Mouse (Mus musculus) embryonic facial prominence, embryonic 13.5 days (tissue): ENCODE measurements around the gene Fbxl2. TPM values are rescaled to one million over a fixed set of nuclear protein-coding genes. Genes with fewer than 3 reads are reported as not detected.

Experiments
- ATAC-seq: fragments of 200-750 bp; cut with Nextera tagmentation; 2 replicates; pipeline ENCODE4 v1.8.0; 2017; ENCODE audit warnings: low read depth; ENCODE audit not compliant: insufficient number of reproducible peaks, insufficient read depth, low FRiP score, low TSS enrichment
- H3K27ac ChIP-seq: fragments of 300-500 bp; sonication (generic); 2 replicates; pipeline ENCODE4 v1.5.1; 2015; ENCODE audit warnings: moderate library complexity, mild to moderate bottlenecking, inconsistent platforms
- H3K27me3 ChIP-seq: fragments of 300-500 bp; sonication (generic); 2 replicates; pipeline ENCODE4 v1.6.1; 2015; ENCODE audit warnings: mild to moderate bottlenecking, inconsistent platforms
- H3K36me3 ChIP-seq: fragments of 300-500 bp; sonication (generic); 2 replicates; pipeline ENCODE4 v1.6.1; 2015; ENCODE audit warnings: mild to moderate bottlenecking, inconsistent platforms
- H3K4me1 ChIP-seq: fragments of 300-500 bp; sonication (generic); 2 replicates; pipeline ENCODE4 v1.6.1; 2015; ENCODE audit warnings: inconsistent platforms
- H3K4me2 ChIP-seq: fragments of 300-500 bp; sonication (generic); 2 replicates; pipeline ENCODE4 v1.6.1; 2015; ENCODE audit warnings: moderate library complexity, mild to moderate bottlenecking, inconsistent platforms
- H3K4me3 ChIP-seq: fragments of 300-500 bp; sonication (generic); 2 replicates; pipeline ENCODE4 v1.5.1; 2015; ENCODE audit warnings: mild to moderate bottlenecking, inconsistent platforms
- H3K9ac ChIP-seq: fragments of 300-500 bp; sonication (generic); 2 replicates; pipeline ENCODE4 v1.6.1; 2015; ENCODE audit warnings: mild to moderate bottlenecking, inconsistent platforms
- H3K9me3 ChIP-seq: fragments of 300-500 bp; sonication (generic); 2 replicates; pipeline ENCODE4 v1.6.1; 2016; ENCODE audit warnings: inconsistent platforms
- WGBS: fragments of 180-500 bp; shearing (Covaris S2); methylation state at CpG from one replicate; pipeline ENCODE4 v1.1.7; 2015; ENCODE audit warnings: mixed read lengths; 5-methylcytosine and 5-hydroxymethylcytosine counted together
- polyA plus RNA-seq: library from polyadenylated mRNA; unstranded; fragments of >200 nt; fragmentation: Nextera tagmentation; extraction: Ambion mirVana; gene quantifications from 2 replicates; pipeline ENCODE4 v1.2.1, GENCODE M21; 2015

Fbxl2 gene
- polyA plus RNA-seq, 1 experiment from 2014 or later: 9.0 TPM

GRCm38 (mm10) chr9:114016402-114016801 lies 29.6 kb downstream of the Fbxl2 start:
- no peak for ATAC-seq
- no peaks in the 10 kb centered on the region for H3K27me3 ChIP-seq
- no peaks in the 10 kb centered on the region for H3K36me3 ChIP-seq
- WGBS: 77% methylated on average over 4 of the region's 4 CpGs
- no peaks in the 10 kb centered on the region for H3K4me1 ChIP-seq
- H3K9me3 ChIP-seq: no peaks in the 10 kb centered on the region; the same call in 1 of the 2 replicates
- H3K4me2 ChIP-seq: no peak overlapping the region
- H3K4me3 ChIP-seq: no peak overlapping the region
- H3K27ac ChIP-seq: no peak overlapping the region
- H3K9ac ChIP-seq: no peak overlapping the region

GRCm38 (mm10) chr9:114015724-114016123 lies 30.3 kb downstream of the Fbxl2 start:
- no peak overlapping the region for H3K9ac ChIP-seq
- H3K9me3 ChIP-seq: no peaks in the 10 kb centered on the region; the same call in 1 of the 2 replicates
- no peaks in the 10 kb centered on the region for H3K36me3 ChIP-seq
- no peak overlapping the region for H3K4me3 ChIP-seq
- no peaks in the 10 kb centered on the region for H3K4me1 ChIP-seq
- H3K27me3 ChIP-seq: no peaks in the 10 kb centered on the region
- H3K4me2 ChIP-seq: no peak overlapping the region
- H3K27ac ChIP-seq: no peak overlapping the region
- no peak for ATAC-seq
- 90% methylated on average over 4 of the region's 4 CpGs for WGBS

- Histone ChIP-seq H3K9me3 (no peaks in the 10 kb centered on the region; the same call in 1 of the 2 replicates), H3K36me3 (no peaks in the 10 kb centered on the region), H3K4me1 (no peaks in the 10 kb centered on the region), H3K9ac (no peak overlapping the region), H3K27me3 (no peaks in the 10 kb centered on the region), H3K4me2 (no peak overlapping the region), H3K4me3 (no peak overlapping the region), H3K27ac (no peak overlapping the region)
- 75% methylated on average over 1 of the region's 1 CpGs for WGBS
- ATAC-seq: no peak
Observed at GRCm38 (mm10) chr9:114014034-114014433, 32.0 kb downstream of the Fbxl2 start.

- Histone ChIP-seq H3K27ac (no peak overlapping the region), H3K9me3 (no peaks in the 10 kb centered on the region), H3K27me3 (no peaks in the 10 kb centered on the region), H3K4me3 (no peak overlapping the region), H3K9ac (no peak overlapping the region), H3K4me1 (no peaks in the 10 kb centered on the region), H3K4me2 (no peak overlapping the region), H3K36me3 (no peaks in the 10 kb centered on the region)
- ATAC-seq: no peak
- WGBS: 77% methylated on average over 18 of the region's 18 CpGs
Observed at GRCm38 (mm10) chr9:114011203-114011602, 34.8 kb downstream of the Fbxl2 start.

DNA sequence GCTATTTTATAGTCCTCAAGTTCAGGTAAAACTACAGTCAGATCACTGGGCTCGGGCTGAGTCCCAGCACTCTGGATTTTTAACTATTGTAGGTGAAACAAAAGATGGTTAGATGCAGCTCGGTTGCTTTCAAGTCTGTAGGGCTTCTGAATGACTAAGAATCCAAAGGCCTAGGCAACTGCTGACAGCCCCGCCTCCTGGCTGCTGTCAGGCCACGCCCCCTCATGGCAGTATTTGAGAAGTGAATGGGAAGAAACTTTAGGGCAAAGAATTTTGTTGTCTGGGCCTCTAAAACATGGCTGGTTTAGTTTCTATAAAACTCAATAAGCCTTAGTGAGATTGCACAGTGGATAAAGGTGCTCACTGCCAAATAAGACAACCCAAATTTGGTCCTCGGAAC lies 36.5 kb downstream of the Fbxl2 start:
- no peak overlapping the region for H3K9ac ChIP-seq
- no peaks in the 10 kb centered on the region for H3K27me3 ChIP-seq
- no peaks in the 10 kb centered on the region for H3K4me1 ChIP-seq
- no peak overlapping the region for H3K27ac ChIP-seq
- no peaks in the 10 kb centered on the region for H3K36me3 ChIP-seq
- H3K9me3 ChIP-seq: no peaks in the 10 kb centered on the region
- 51% methylated on average over 5 of the region's 5 CpGs for WGBS
- H3K4me2 ChIP-seq: no peak overlapping the region
- no peak for ATAC-seq
- H3K4me3 ChIP-seq: no peak overlapping the region

DNA sequence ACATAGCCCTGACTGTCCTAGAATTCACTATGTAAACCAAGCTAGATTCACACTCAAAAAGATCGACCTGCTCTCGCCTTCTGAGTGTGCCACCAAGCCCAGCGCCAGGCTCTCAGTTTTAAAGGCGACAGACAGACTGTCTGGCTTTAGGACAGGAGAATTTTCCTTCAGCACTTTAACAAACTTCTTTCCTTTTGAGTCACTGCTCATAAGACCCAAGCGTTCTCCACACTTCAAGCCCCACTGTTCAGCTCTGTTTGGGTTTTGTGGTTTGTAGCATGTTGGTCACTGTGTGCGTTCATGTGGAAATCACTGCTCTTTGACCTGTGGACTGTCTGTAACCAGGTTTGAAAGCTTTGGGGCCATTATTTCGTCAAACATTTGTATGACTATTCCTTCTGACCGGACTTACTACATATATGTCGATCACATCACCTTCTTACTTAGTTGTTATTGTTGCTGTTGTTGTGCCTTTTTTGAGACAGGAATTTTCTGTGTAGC lies 38.1 kb downstream of the Fbxl2 start:
- Histone ChIP-seq H3K9ac (no peak overlapping the region), H3K4me1 (no peaks in the 10 kb centered on the region), H3K27ac (no peak overlapping the region), H3K27me3 (no peaks in the 10 kb centered on the region), H3K36me3 (no peaks in the 10 kb centered on the region), H3K9me3 (no peaks in the 10 kb centered on the region), H3K4me2 (no peak overlapping the region), H3K4me3 (no peak overlapping the region)
- no peak for ATAC-seq
- WGBS: 92% methylated on average over 9 of the region's 9 CpGs

- 74% methylated on average over 9 of the region's 9 CpGs for WGBS
- Histone ChIP-seq H3K9me3 (no peaks in the 10 kb centered on the region), H3K36me3 (peaks cover 3% of the 10 kb centered on the region; the same call in 1 of the 2 replicates), H3K4me1 (no peaks in the 10 kb centered on the region), H3K4me3 (no peak overlapping the region), H3K27me3 (no peaks in the 10 kb centered on the region), H3K27ac (no peak overlapping the region), H3K9ac (no peak overlapping the region), H3K4me2 (no peak overlapping the region)
- ATAC-seq: no peak
Observed at GRCm38 (mm10) chr9:114006801-114007200, 39.2 kb downstream of the Fbxl2 start.

- Histone ChIP-seq H3K9ac (no peak overlapping the region), H3K4me1 (no peaks in the 10 kb centered on the region), H3K36me3 (peaks cover 11% of the 10 kb centered on the region), H3K9me3 (no peaks in the 10 kb centered on the region), H3K4me2 (no peak overlapping the region), H3K4me3 (no peak overlapping the region), H3K27me3 (no peaks in the 10 kb centered on the region), H3K27ac (no peak overlapping the region)
- ATAC-seq: no peak
- 63% methylated on average over 2 of the region's 2 CpGs for WGBS
Observed at GRCm38 (mm10) chr9:113998311-113998710, 47.7 kb downstream of the Fbxl2 start.

GRCm38 (mm10) chr9:113992810-113993209 lies 53.2 kb downstream of the Fbxl2 start:
- H3K27ac ChIP-seq: no peak overlapping the region
- no peak overlapping the region for H3K4me3 ChIP-seq
- no peak for ATAC-seq
- peaks cover 4% of the 10 kb centered on the region for H3K4me1 ChIP-seq
- no peaks in the 10 kb centered on the region for H3K36me3 ChIP-seq
- no peaks in the 10 kb centered on the region for H3K9me3 ChIP-seq
- H3K27me3 ChIP-seq: no peaks in the 10 kb centered on the region
- WGBS: 88% methylated on average over 7 of the region's 7 CpGs
- H3K4me2 ChIP-seq: no peak overlapping the region
- no peak overlapping the region for H3K9ac ChIP-seq

DNA sequence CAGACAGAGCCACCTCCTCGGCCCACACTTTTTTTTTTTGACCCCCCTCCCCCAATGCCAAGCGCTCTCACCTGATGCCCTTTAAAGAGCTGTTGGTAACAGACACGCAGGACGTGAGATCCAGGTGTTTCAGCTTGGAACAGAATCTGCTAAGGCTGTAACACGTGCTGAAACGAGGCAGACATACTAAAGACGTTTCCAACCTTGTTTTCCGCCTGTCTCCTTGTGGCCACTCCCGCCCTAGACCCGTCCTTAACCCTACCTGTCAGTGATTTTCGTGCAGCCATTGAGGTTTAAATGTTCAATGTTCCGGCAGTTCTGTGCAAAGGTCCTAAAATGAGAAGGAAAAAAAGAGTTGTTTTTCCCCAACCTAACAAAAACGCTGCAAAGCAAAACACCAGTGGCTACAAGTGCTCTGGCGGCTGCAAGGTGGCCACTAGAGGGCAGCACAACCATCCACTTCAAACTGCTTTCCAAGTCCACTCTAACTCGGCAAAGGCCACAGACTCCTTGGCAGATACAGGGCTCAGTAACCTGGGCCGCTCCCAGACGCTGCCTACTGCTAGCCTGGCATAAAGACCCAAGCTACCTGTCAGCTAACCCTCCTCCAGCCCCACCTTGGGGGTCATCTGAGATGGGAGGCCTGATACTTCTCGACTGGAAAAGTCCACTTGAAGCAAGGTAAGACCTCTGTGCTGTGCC lies 55.3 kb downstream of the Fbxl2 start:
- Histone ChIP-seq H3K9ac (peak overlapping the region; percentile 62), H3K4me3 (peak overlapping the region; percentile 22), H3K27ac (no peak overlapping the region), H3K4me2 (peak overlapping the region; percentile 52), H3K27me3 (no peaks in the 10 kb centered on the region), H3K4me1 (peaks cover 4% of the 10 kb centered on the region), H3K36me3 (0 out of 2 replicates have a peak, but pooled peaks cover 4% of the 10 kb centered on the region), H3K9me3 (no peaks in the 10 kb centered on the region)
- peak; percentile 66; the same call in 1 of the 2 replicates for ATAC-seq
- 22% methylated on average over 18 of the region's 18 CpGs for WGBS

- 83% methylated on average over 13 of the region's 13 CpGs for WGBS
- Histone ChIP-seq H3K4me2 (no peak overlapping the region), H3K4me1 (no peaks in the 10 kb centered on the region), H3K27ac (no peak overlapping the region), H3K36me3 (peaks cover 5% of the 10 kb centered on the region; the same call in 1 of the 2 replicates), H3K27me3 (no peaks in the 10 kb centered on the region), H3K4me3 (no peak overlapping the region), H3K9ac (no peak overlapping the region), H3K9me3 (no peaks in the 10 kb centered on the region)
- no peak for ATAC-seq
Observed at GRCm38 (mm10) chr9:113984946-113985620, 60.9 kb downstream of the Fbxl2 start.
